Mouse (Mus musculus): Measurements from ENCODE around the gene Jak2.

GRCm38 (mm10) chr19:29238171-29238570, 13.5 kb upstream of the Jak2 start:
- TF ChIP-seq CTCF (IDR thresholded peaks at IDR 0.05; ENCODE audit: low read depth, low read length) (no peak), TAL1 (conservative IDR thresholded peaks at IDR 0.05; ENCODE audit: low read depth, low read length) (no peak), GATA1 (IDR thresholded peaks at IDR 0.05; ENCODE audit: borderline replicate concordance, low read length) (no peak)

Data from G1E (cell line).